Mouse (Mus musculus) embryo, embryonic 10.5 days (tissue): Measurements from ENCODE around the gene Gm42674.

Experiments
- DNase-seq: peaks from one replicate; pipeline ENCODE4 v3.0.0-alpha.2; 2015; ENCODE audit warnings: low spot score

Gm42674 gene

GRCm38 (mm10) chr3:90601486-90602110, at the start of gene Gm42674:
TSS of gene Gm42674 (plus strand) at chr3:90601904.
- no peak for DNase-seq

GRCm38 (mm10) chr3:90552231-90552630, 49.5 kb upstream of the Gm42674 start:
- no peak for DNase-seq

GRCm38 (mm10) chr3:90555954-90556353, 45.8 kb upstream of the Gm42674 start:
- DNase-seq: peak; percentile 14

GRCm38 (mm10) chr3:90560008-90560628, 41.6 kb upstream of the Gm42674 start, which contains the start of gene S100a3:
TSS of gene S100a3 (plus strand) at chr3:90560578.
- DNase-seq: no peak

GRCm38 (mm10) chr3:90574691-90575090, 27.0 kb upstream of the Gm42674 start:
- no peak for DNase-seq

GRCm38 (mm10) chr3:90575320-90575719, 26.4 kb upstream of the Gm42674 start:
- no peak for DNase-seq

GRCm38 (mm10) chr3:90576351-90577001, 25.2 kb upstream of the Gm42674 start:
- DNase-seq: no peak

- DNase-seq: no peak
Observed at GRCm38 (mm10) chr3:90579433-90579832, 22.3 kb upstream of the Gm42674 start.

GRCm38 (mm10) chr3:90581141-90581540, 20.6 kb upstream of the Gm42674 start:
- no peak for DNase-seq

GRCm38 (mm10) chr3:90582156-90582555, 19.5 kb upstream of the Gm42674 start:
- peak; percentile 50 for DNase-seq

GRCm38 (mm10) chr3:90582556-90582955, 19.1 kb upstream of the Gm42674 start:
- no peak for DNase-seq

- DNase-seq: no peak
Observed at GRCm38 (mm10) chr3:90583893-90584292, 17.8 kb upstream of the Gm42674 start.

GRCm38 (mm10) chr3:90585595-90585994, 16.1 kb upstream of the Gm42674 start:
- peak; percentile 87 for DNase-seq

GRCm38 (mm10) chr3:90586016-90586643, 15.6 kb upstream of the Gm42674 start:
- DNase-seq: no peak

GRCm38 (mm10) chr3:90586906-90587305, 14.8 kb upstream of the Gm42674 start:
- DNase-seq: no peak

GRCm38 (mm10) chr3:90587361-90588101, 14.2 kb upstream of the Gm42674 start:
- no peak for DNase-seq

- no peak for DNase-seq
Observed at GRCm38 (mm10) chr3:90589390-90589789, 12.3 kb upstream of the Gm42674 start.

GRCm38 (mm10) chr3:90589947-90590346, 11.8 kb upstream of the Gm42674 start, which contains the start of gene S100a2:
TSS of gene S100a2 (plus strand) at chr3:90590247.
- DNase-seq: no peak

GRCm38 (mm10) chr3:90594466-90594865, 7.2 kb upstream of the Gm42674 start:
- DNase-seq: no peak

GRCm38 (mm10) chr3:90595556-90595955, 6.1 kb upstream of the Gm42674 start:
- no peak for DNase-seq

- no peak for DNase-seq
Observed at GRCm38 (mm10) chr3:90596810-90597209, 4.9 kb upstream of the Gm42674 start.

- no peak for DNase-seq
Observed at GRCm38 (mm10) chr3:90597736-90598135, 4.0 kb upstream of the Gm42674 start.
